Mouse (Mus musculus) heart, postnatal 10 days (tissue): ENCODE measurements around the gene Lingo2. TPM values are rescaled to one million over a fixed set of nuclear protein-coding genes. Genes with fewer than 3 reads are reported as not detected.
"Not testable (repeated sequence)": the region's sequence is repeated elsewhere in the genome, so short reads cannot be mapped to it uniquely, and the experiment has no call there.

Experiments
- DNase-seq, 2 experiments: peaks; one replicate each; pipeline ENCODE4 v3.0.0; 2021
- intact Hi-C: fragments of 180-260 bp; cut with DNase I; formaldehyde crosslinking; loops from one replicate; pipeline ENCODE4 v1.15.1; 2025
- total RNA-seq, 2 experiments: library from RNA; stranded (reverse); gene quantifications; 2 replicates each; pipeline ENCODE4 v1.2.3; 2021

The Lingo2 gene
- total RNA-seq, 2 experiments from 2014 or later = not detected

- no peak for DNase-seq
- intact Hi-C loops = no loop called here
These were observed 856.1 kb downstream of the Lingo2 start for GRCm38 (mm10) chr4:36095482-36095881.

- no peak for DNase-seq
- intact Hi-C loops = no loop called here
These were observed 870.3 kb downstream of the Lingo2 start for GRCm38 (mm10) chr4:36081095-36081852.

GRCm38 (mm10) chr4:36078910-36079525 lies 872.5 kb downstream of the Lingo2 start:
- no peak for DNase-seq
- intact Hi-C loops = no loop called here

GRCm38 (mm10) chr4:36064701-36065100 lies 886.8 kb downstream of the Lingo2 start:
- not testable (repeated sequence) for DNase-seq

GRCm38 (mm10) chr4:36052791-36053376 lies 898.7 kb downstream of the Lingo2 start:
- DNase-seq = no peak
- intact Hi-C loops = no loop called here

More at GRCm38 (mm10) chr4:36064701-36065100, 886.8 kb downstream of the Lingo2 start:
- intact Hi-C loops = not testable (repeated sequence)

- no peak for DNase-seq
- intact Hi-C loops = no loop called here
These were observed 911.2 kb downstream of the Lingo2 start for GRCm38 (mm10) chr4:36040361-36040760.

GRCm38 (mm10) chr4:36038742-36039141 lies 912.8 kb downstream of the Lingo2 start:
- intact Hi-C loops = no loop called here
- no peak for DNase-seq

- intact Hi-C loops = no loop called here
These were observed 919.5 kb downstream of the Lingo2 start for GRCm38 (mm10) chr4:36032039-36032438.

GRCm38 (mm10) chr4:36014181-36014580 lies 937.4 kb downstream of the Lingo2 start:
- intact Hi-C loops = no loop called here

More at GRCm38 (mm10) chr4:36032039-36032438, 919.5 kb downstream of the Lingo2 start:
- DNase-seq = no peak

GRCm38 (mm10) chr4:35992005-35992763 lies 959.4 kb downstream of the Lingo2 start:
- intact Hi-C loops = no loop called here
- no peak for DNase-seq

More at GRCm38 (mm10) chr4:36014181-36014580, 937.4 kb downstream of the Lingo2 start:
- DNase-seq = no peak

- intact Hi-C loops = no loop called here
- DNase-seq = no peak
These were observed 965.5 kb downstream of the Lingo2 start for GRCm38 (mm10) chr4:35986012-35986411.

- no peak for DNase-seq
- intact Hi-C loops = no loop called here
These were observed 988.0 kb downstream of the Lingo2 start for GRCm38 (mm10) chr4:35963532-35963931.

- intact Hi-C loops = no loop called here
- DNase-seq = no peak
These were observed 999.7 kb downstream of the Lingo2 start for GRCm38 (mm10) chr4:35951894-35952293.

- DNase-seq = no peak
- intact Hi-C loops = no loop called here
These were observed 1000.3 kb downstream of the Lingo2 start for GRCm38 (mm10) chr4:35951251-35951650.

GRCm38 (mm10) chr4:35934056-35934661 lies 1017.4 kb downstream of the Lingo2 start:
- DNase-seq = no peak
- intact Hi-C loops = no loop called here

- no peak for DNase-seq
- intact Hi-C loops = no loop called here
These were observed 1023.8 kb downstream of the Lingo2 start for GRCm38 (mm10) chr4:35927722-35928121.

GRCm38 (mm10) chr4:35917453-35917852 lies 1034.1 kb downstream of the Lingo2 start:
- intact Hi-C loops = no loop called here
- no peak for DNase-seq

- intact Hi-C loops = no loop called here
These were observed 1053.6 kb downstream of the Lingo2 start for GRCm38 (mm10) chr4:35897769-35898564.

GRCm38 (mm10) chr4:35885591-35886542 lies 1065.7 kb downstream of the Lingo2 start:
- no peak for DNase-seq
- intact Hi-C loops = no loop called here

More at GRCm38 (mm10) chr4:35897769-35898564, 1053.6 kb downstream of the Lingo2 start:
- DNase-seq = no peak
